Mouse (Mus musculus) thymus, postnatal 10 days (tissue): Measurements from ENCODE around the gene Pask.
"Not testable (repeated sequence)": the region's sequence is repeated elsewhere in the genome, so short reads cannot be mapped to it uniquely, and the experiment has no call there.

Experiments
- DNase-seq, 2 experiments: peaks; one replicate each; pipeline ENCODE4 v3.0.0; 2021; ENCODE audit warnings: low spot score in 2 of 2

The Pask gene

GRCm38 (mm10) chr1:93342648-93343503 lies at the start of gene Pask, which contains the start of gene Ppp1r7:
Gene Pask, minus strand, starts transcription at chr1:93343482.
Gene Ppp1r7, plus strand, starts transcription at chr1:93342854.
- peak; percentile 91 to 92 for DNase-seq

- no peak for DNase-seq
Measured at GRCm38 (mm10) chr1:93388906-93389305, 45.6 kb upstream of the Pask start.

GRCm38 (mm10) chr1:93387198-93387597 lies 43.9 kb upstream of the Pask start:
- DNase-seq: no peak

GRCm38 (mm10) chr1:93379117-93379516 lies 35.8 kb upstream of the Pask start:
- DNase-seq: no peak

GRCm38 (mm10) chr1:93377307-93377706 lies 34.0 kb upstream of the Pask start:
- no peak for DNase-seq

GRCm38 (mm10) chr1:93373665-93374064 lies 30.4 kb upstream of the Pask start, which contains the start of gene Ano7:
Gene Ano7, plus strand, starts transcription at chr1:93373930.
- DNase-seq: no peak

- no peak for DNase-seq
Measured at GRCm38 (mm10) chr1:93365641-93366040, 22.4 kb upstream of the Pask start.

- DNase-seq: no peak
Measured at GRCm38 (mm10) chr1:93362661-93363060, 19.4 kb upstream of the Pask start.

GRCm38 (mm10) chr1:93352724-93353123 lies 9.4 kb upstream of the Pask start:
- no peak for DNase-seq

- DNase-seq: no peak
Measured at GRCm38 (mm10) chr1:93349701-93350100, 6.4 kb upstream of the Pask start.

- DNase-seq: no peak
Measured at GRCm38 (mm10) chr1:93347176-93347575, 3.9 kb upstream of the Pask start.

GRCm38 (mm10) chr1:93343504-93344047 lies 294 bp upstream of the Pask start:
- DNase-seq: peak; percentile 89 to 90

GRCm38 (mm10) chr1:93334621-93335020 lies 8.7 kb downstream of the Pask start:
- DNase-seq: no peak

- DNase-seq: no peak
Measured at GRCm38 (mm10) chr1:93326446-93326845, 16.8 kb downstream of the Pask start.

GRCm38 (mm10) chr1:93323973-93324372 lies 19.3 kb downstream of the Pask start:
- no peak for DNase-seq

- peak; percentile 66 to 76 for DNase-seq
Measured at GRCm38 (mm10) chr1:93305581-93306337, 37.5 kb downstream of the Pask start, which contains the start of gene Mterf4. Gene Mterf4, minus strand, starts transcription at chr1:93305915.

- DNase-seq: no peak
Measured at GRCm38 (mm10) chr1:93300578-93300977, 42.7 kb downstream of the Pask start.

- DNase-seq: no peak
Measured at GRCm38 (mm10) chr1:93299791-93300190, 43.5 kb downstream of the Pask start.

GRCm38 (mm10) chr1:93294491-93294890 lies 48.8 kb downstream of the Pask start:
- DNase-seq: not testable (repeated sequence)

- no peak for DNase-seq
Measured at GRCm38 (mm10) chr1:93292006-93292405, 51.3 kb downstream of the Pask start.

- DNase-seq: no peak
Measured at GRCm38 (mm10) chr1:93291591-93291990, 51.7 kb downstream of the Pask start.

- DNase-seq: no peak
Measured at GRCm38 (mm10) chr1:93290956-93291355, 52.3 kb downstream of the Pask start.
